Mouse (Mus musculus) T-cell, adult 2 months (primary cell): ENCODE results near the gene Nubpl.
"Not testable (repeated sequence)": the region's sequence is repeated elsewhere in the genome, so short reads cannot be mapped to it uniquely, and the experiment has no call there.

Experiments used
- DNase-seq: peaks from one replicate; pipeline ENCODE4 v3.0.0; 2022; ENCODE audit warnings: low spot score

Gene Nubpl

GRCm38 (mm10) chr12:52097650-52098070 is at the start of gene Nubpl:
Gene Nubpl (plus strand): TSS chr12:52097737.
- peak; percentile 94 for DNase-seq

GRCm38 (mm10) chr12:52049324-52049723 is 48.2 kb upstream of the Nubpl start:
- no peak for DNase-seq

DNA sequence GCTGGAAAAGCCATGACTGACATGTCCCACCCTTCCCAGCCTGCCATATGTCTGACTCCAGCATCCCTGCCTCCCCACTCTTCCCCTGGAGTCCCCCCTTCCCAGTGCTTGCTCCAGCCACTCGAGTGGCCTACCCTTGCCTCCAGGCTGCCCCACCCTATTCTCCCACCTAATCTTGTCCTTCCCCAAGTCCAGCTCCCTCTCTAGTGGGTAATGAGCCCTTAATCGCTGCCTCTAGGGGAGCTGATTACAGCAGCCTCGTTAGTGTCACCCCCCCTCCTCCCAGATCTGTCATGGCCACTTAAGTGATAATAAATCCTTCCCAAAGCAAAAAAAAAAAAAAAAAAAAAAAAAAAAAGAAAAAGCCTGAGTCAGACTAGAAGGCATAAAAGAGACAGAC is 18.2 kb upstream of the Nubpl start:
- not testable (repeated sequence) for DNase-seq

GRCm38 (mm10) chr12:52097049-52097649 is 388 bp upstream of the Nubpl start:
- no peak for DNase-seq

GRCm38 (mm10) chr12:52120276-52120675 is 22.7 kb downstream of the Nubpl start:
- no peak for DNase-seq

DNA sequence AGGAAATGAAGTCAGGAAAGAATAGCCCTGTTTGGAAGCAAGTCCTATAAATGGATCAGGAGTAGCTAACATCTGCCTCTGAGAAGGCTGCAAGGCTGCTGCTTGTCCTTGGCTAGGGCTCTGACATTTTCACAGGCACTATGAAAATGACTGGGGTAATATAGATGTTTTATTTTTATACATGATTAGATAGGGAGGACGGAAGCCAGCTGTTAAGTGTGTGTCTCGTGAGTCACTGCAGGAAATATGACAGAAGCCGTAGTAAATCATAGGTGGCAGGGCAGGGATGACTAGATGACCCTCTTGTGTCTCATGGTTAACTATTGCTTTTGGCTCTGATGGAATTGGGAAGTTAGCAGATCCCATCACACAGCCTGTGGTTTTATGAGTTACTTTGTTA is 28.9 kb downstream of the Nubpl start:
- no peak for DNase-seq

- DNase-seq = no peak
Observed at GRCm38 (mm10) chr12:52129072-52129471, 31.5 kb downstream of the Nubpl start.

- no peak for DNase-seq
Observed at GRCm38 (mm10) chr12:52132256-52132655, 34.7 kb downstream of the Nubpl start.

GRCm38 (mm10) chr12:52138296-52138695 is 40.8 kb downstream of the Nubpl start:
- no peak for DNase-seq

- no peak for DNase-seq
Observed at GRCm38 (mm10) chr12:52146639-52147038, 49.1 kb downstream of the Nubpl start.

DNA sequence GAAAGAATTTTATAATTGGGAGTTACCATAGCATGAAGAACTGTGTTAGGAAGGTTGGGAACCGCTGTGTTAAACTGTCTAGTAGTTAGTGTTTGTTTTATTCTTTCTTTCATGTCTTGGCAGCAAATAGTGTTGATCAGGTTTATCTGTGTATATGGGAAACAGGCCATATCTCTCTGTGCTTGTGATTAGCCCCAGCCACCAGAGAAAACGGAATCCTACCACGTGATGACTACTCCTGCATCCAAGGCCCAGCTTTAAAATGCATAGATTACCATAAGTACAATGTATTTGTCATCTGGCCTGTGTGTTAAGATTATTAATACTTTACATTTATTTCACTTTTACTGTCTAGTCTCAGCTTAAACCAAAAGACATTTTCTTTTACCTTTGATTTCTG is 51.9 kb downstream of the Nubpl start:
- DNase-seq = no peak

DNA sequence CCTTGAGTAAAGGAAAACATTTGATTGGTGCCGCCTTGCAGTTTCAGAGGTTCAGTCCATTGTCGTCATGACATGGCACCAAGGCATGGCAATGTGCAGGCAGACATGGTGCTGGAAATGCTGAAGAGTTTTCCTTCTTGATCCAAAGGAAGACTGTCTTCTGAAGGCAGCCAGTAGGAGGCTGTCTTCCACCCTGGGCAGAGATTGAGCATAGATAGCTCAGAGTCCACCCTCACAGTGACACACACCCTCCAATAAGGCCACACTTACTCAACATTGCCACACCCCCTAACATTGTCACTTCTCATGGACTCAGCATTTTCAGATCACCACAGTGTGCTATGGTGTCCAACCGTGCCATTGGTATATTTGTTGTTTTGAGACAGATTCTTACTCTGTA is 54.5 kb downstream of the Nubpl start:
- DNase-seq = no peak

GRCm38 (mm10) chr12:52154906-52155305 is 57.4 kb downstream of the Nubpl start:
- no peak for DNase-seq

DNA sequence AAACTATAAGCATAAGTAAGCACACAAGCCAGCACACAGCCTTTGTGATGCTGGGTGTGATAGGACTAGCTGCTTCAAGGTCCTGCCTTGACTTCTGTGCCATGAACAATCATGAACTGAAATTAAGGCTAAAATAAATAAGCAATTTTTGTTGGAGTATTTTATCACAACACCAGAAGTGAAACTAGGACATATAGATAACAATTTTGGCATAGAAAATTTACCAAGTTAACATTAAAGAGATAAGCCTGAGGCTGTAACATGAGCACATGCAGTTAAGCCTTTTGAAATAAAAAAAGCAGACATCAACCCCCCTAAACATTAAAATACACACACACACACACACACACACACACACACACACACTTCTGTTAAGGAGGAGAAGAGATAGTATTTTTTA is 66.9 kb downstream of the Nubpl start:
- no peak for DNase-seq

GRCm38 (mm10) chr12:52186205-52186793 is 88.8 kb downstream of the Nubpl start:
- DNase-seq = no peak

GRCm38 (mm10) chr12:52186963-52187590 is 89.5 kb downstream of the Nubpl start:
- DNase-seq = no peak

DNA sequence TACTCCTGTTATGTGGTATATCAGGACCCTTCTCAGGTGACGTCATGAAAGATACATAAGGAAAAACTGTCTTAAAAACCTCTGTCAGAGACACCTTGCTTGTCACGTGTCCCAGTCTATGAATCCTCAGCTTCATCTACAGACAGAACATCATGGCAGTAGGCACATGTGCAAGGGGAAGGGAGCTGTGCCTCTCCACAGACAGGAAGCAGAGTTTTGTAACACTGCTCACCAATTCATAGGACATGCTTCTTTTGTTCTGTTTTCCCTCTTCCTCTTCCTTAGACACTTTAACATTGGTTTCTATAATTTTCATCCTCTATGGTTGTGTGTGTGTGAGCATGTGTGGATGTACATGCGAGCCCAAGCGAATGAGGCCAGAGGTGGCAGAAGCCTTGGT is 100.9 kb downstream of the Nubpl start:
- no peak for DNase-seq

GRCm38 (mm10) chr12:52209121-52209610 is 111.6 kb downstream of the Nubpl start:
- no peak for DNase-seq

DNA sequence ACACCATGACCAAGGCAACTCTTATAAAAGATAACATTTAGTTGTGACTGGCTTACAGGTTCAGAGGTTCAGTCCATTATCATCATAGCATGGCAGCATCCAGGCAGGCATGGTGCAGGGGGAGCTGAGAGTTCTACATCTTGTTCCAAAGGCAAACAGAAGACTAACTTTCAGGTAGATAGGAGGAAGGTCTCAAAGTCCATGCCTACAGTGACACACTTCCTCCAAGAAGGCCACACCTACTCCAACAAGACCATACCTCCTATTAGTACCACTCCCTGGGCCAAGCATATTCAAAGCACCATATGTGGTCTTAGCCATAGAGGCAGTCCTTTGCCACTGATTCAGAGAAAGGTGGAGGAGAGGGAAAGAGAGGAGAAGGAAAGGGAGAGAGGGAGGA is 113.6 kb downstream of the Nubpl start:
- DNase-seq = no peak

DNA sequence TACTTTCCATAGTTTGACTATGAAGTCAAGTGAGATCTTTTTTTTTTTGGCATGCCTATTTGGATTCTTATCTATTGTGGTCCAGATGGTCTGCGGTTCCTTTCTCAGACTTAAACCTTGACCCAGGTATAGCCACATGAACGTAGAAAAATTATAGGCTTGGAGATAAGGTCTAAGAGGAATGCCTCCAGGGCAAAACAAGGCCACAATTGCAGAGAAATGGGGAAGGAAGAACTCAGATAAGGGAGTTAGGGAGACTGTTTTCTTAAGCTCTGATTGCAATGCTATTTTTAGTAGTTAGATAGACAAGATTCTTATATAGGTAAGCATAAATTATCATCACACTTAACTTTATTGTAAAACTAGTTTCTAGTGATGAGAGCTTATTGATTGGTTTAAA is 117.3 kb downstream of the Nubpl start:
- no peak for DNase-seq

DNA sequence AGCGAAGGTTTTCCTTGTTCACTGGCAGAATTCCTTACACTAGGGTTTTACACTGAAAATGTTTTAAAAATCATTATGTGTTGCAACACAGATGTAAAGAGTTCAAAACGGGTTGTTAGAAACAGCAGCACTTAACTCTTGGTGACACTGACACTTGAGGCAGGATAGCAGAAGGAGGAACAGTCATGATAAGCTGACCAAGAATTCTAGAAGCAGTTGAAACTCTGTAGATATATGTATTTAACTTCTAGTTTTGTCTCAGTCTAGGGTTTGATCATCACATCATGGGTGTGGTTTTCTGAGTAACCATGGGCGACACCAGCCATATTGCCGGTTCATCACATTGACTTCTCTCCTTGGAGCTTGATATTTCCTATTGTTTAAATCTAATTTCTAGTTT is 127.4 kb downstream of the Nubpl start:
- DNase-seq = no peak

GRCm38 (mm10) chr12:52228746-52229145 is 131.2 kb downstream of the Nubpl start:
- no peak for DNase-seq

DNA sequence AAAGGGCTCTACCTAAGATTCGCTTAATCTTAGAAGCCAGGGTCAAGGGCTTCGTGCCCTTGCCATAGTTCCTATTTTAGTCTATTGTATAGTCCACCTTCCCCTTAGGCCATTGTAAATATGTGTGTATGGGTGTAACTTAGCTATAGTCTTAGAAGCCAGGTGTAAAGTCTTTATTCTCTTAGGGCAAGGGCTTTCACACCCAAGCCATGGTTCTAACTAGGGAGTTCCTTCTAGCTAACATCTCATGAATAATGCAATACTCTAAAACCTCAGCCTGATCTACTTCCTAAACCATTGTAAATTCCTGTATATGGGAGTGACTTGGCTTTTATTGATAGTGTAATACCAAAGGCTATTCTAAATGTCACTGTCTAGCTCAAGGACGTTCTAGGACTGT is 134.4 kb downstream of the Nubpl start:
- not testable (repeated sequence) for DNase-seq

- no peak for DNase-seq
Observed at GRCm38 (mm10) chr12:52242712-52243111, 145.2 kb downstream of the Nubpl start.
